Mouse (Mus musculus) stomach, embryonic 15.5 days (tissue): Measurements from ENCODE around the gene Snd1. TPM values are rescaled to one million over a fixed set of nuclear protein-coding genes. Genes with fewer than 3 reads are reported as not detected.

ENCODE experiments used
- ATAC-seq: fragments of 200-750 bp; cut with Nextera tagmentation; 2 replicates; pipeline ENCODE4 v1.8.0; 2017; ENCODE audit warnings: low read depth, moderate number of reproducible peaks, moderate TSS enrichment; ENCODE audit not compliant: insufficient read depth, low FRiP score
- H3K27ac ChIP-seq: fragments of 300-500 bp; sonication (generic); 2 replicates; pipeline ENCODE4 v1.5.1; 2015; ENCODE audit warnings: mild to moderate bottlenecking, inconsistent platforms
- H3K27me3 ChIP-seq: fragments of 300-500 bp; sonication (generic); replicated peaks from 2 replicates; pipeline ENCODE4 v1.6.1; 2015; ENCODE audit warnings: inconsistent platforms
- H3K36me3 ChIP-seq: fragments of 300-500 bp; sonication (generic); 2 replicates; pipeline ENCODE4 v1.6.1; 2015; ENCODE audit warnings: inconsistent platforms
- H3K4me1 ChIP-seq: fragments of 300-500 bp; sonication (generic); 2 replicates; pipeline ENCODE4 v1.6.1; 2015; ENCODE audit warnings: inconsistent platforms
- H3K4me2 ChIP-seq: fragments of 300-500 bp; sonication (generic); 2 replicates; pipeline ENCODE4 v1.6.1; 2015; ENCODE audit warnings: mild to moderate bottlenecking, inconsistent platforms
- H3K4me3 ChIP-seq: fragments of 300-500 bp; sonication (generic); replicated peaks from 2 replicates; pipeline ENCODE4 v1.5.1; 2015; ENCODE audit warnings: inconsistent platforms
- H3K9ac ChIP-seq: fragments of 300-500 bp; sonication (generic); 2 replicates; pipeline ENCODE4 v1.6.1; 2015; ENCODE audit warnings: inconsistent platforms
- H3K9me3 ChIP-seq: fragments of 300-500 bp; sonication (generic); 2 replicates; pipeline ENCODE4 v1.6.1; 2016; ENCODE audit warnings: inconsistent platforms
- WGBS: fragments of 180-500 bp; shearing (Covaris S2); methylation state at CpG from one replicate; pipeline ENCODE4 v1.1.7; 2015; 5-methylcytosine and 5-hydroxymethylcytosine counted together
- polyA plus RNA-seq: library from polyadenylated mRNA; unstranded; fragments of >200 nt; fragmentation: Nextera tagmentation; extraction: Ambion mirVana; gene quantifications from 2 replicates; pipeline ENCODE4 v1.2.1, GENCODE M21; 2015

Gene Snd1
- polyA plus RNA-seq, 1 experiment from 2014 or later = 128 TPM

DNA sequence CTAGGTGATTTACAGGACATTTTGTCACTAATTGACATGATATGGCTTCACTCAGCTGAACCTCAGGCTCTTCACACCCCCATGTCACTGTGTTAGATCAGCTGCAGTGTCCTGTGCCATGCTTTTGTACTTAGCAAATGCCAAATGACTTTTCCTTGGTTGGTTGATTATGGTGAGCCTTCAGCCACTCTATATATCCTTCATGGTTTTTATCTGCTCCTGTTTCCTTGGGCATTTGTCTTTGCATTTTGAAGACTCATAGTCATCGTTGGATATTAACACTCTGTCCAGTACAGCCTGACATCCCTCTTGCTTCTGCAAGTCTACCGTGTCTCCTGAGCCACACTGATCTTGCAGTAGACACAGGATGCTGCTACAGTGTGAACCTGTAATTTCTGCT lies 384.2 kb downstream of the Snd1 start:
- Histone ChIP-seq H3K4me1 (peaks cover 3% of the 10 kb centered on the region), H3K4me2 (no peak overlapping the region), H3K27me3 (no peaks in the 10 kb centered on the region), H3K9ac (no peak overlapping the region), H3K36me3 (no peaks in the 10 kb centered on the region), H3K4me3 (no peak overlapping the region), H3K9me3 (no peaks in the 10 kb centered on the region), H3K27ac (no peak overlapping the region)
- 91% methylated on average over 2 of the region's 2 CpGs for WGBS
- ATAC-seq = no peak

DNA sequence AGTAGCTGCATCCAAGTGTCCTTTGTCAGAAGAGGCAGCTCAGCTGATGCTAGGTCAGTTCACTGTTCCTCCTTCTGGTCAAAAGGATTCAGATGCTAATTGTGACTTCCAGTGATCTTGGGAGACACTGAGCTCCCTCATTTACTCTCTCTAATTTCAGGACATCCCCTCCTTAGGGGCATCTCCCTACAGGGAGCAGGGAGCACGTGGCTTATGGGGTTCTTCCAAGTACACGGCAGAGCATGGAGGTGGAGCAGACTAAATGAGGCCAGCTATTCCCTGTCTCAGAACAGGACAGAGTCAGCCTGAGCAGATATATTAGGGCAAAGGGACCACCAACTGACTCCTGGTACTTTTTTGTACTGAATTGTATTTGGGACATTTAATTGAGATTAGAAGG lies 385.5 kb downstream of the Snd1 start:
- Histone ChIP-seq H3K4me3 (no peak overlapping the region), H3K9me3 (no peaks in the 10 kb centered on the region), H3K4me2 (no peak overlapping the region), H3K27me3 (no peaks in the 10 kb centered on the region), H3K27ac (no peak overlapping the region), H3K9ac (no peak overlapping the region), H3K4me1 (peaks cover 10% of the 10 kb centered on the region), H3K36me3 (no peaks in the 10 kb centered on the region)
- WGBS = 84% methylated on average over 2 of the region's 2 CpGs
- no peak for ATAC-seq

DNA sequence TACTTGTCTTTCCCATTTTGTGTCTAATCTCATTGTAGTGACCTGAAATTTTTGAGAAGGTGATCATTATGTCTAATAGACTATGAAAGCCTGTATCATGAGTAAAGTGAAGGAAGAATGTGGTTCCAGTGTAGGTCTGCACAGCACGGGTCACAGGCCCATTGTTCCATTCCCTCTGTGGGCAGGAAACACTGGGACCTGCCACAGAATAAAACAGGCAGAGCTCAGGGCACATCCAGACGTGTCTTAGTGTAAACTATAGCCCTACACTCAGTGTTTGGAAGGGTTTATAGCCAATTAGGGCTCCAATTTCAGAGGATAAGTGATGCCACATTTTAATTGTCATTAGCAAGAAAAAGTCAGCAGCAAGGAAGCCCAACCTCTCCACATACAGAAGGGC lies 386.0 kb downstream of the Snd1 start:
- no peak overlapping the region for H3K4me2 ChIP-seq
- no peak overlapping the region for H3K4me3 ChIP-seq
- H3K27me3 ChIP-seq = no peaks in the 10 kb centered on the region
- H3K4me1 ChIP-seq = peaks cover 10% of the 10 kb centered on the region; the same call in 1 of the 2 replicates
- no peaks in the 10 kb centered on the region for H3K9me3 ChIP-seq
- no peak overlapping the region for H3K27ac ChIP-seq
- H3K36me3 ChIP-seq = no peaks in the 10 kb centered on the region
- 42% methylated on average over 2 of the region's 2 CpGs for WGBS
- no peak for ATAC-seq
- no peak overlapping the region for H3K9ac ChIP-seq

DNA sequence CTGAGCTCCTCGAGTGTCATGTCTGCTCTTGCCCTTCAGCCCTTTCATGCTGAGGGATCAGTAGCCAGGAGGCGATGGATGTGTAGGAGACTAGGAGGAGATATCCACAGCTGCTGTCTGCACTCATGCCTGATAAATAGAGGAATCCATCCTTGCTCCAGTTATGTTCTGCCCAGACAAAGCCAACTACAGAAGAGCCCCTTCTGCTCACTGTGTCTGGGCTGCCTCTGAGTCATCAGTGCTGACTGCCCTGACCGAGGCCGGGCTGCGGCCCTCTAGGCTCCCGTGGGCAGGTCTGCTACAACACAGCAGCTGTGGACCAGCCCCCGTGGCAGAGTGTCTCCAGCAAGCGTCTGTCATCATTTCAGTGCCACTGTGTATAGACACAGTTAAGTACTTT lies 387.4 kb downstream of the Snd1 start:
- ATAC-seq = no peak
- Histone ChIP-seq H3K9ac (no peak overlapping the region), H3K27me3 (no peaks in the 10 kb centered on the region), H3K4me2 (no peak overlapping the region), H3K27ac (no peak overlapping the region), H3K36me3 (no peaks in the 10 kb centered on the region), H3K4me1 (peaks cover 10% of the 10 kb centered on the region; the same call in 1 of the 2 replicates), H3K9me3 (no peaks in the 10 kb centered on the region), H3K4me3 (no peak overlapping the region)
- 59% methylated on average over 8 of the region's 8 CpGs for WGBS

DNA sequence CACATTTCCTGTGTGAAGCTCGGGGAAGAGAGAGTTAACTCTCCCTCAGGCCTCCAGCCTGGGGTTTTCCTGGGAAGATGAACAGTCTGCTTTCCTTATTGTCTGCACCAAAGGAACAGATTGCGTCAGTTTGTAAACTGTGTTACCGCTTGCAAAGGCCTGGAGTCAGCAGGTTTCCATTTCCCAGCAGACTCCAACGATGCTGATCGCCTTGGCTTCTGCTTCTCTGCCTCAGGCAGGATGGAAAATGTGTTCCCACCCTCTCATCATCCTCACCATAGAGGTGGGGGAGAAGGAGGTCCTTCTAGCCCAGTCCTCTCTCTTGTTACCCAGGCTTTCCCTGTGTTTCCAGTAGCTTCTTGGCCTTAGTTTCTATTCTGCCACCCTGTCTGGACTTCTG lies 389.7 kb downstream of the Snd1 start:
- no peak for ATAC-seq
- H3K9me3 ChIP-seq = no peaks in the 10 kb centered on the region
- 44% methylated on average over 5 of the region's 5 CpGs for WGBS

DNA sequence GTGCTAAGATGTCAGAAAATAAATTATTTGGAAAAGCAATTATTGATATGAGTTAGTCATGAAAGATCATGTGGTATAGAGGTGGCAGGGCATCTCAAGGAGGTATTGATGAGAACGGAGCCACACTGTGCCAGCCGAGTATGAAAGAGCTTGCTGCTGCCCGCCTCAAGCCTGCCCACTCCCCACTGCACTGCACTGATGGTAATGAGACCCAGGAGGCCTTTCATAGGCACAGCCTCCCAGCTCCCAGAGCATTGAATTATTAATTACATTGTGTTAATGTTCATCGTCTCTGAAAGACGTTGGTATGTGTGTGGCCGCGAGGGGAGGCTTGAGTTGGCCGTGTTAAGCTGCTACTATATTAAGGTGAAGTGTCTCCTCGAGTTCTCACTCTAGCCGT lies 390.2 kb downstream of the Snd1 start:
- Histone ChIP-seq H3K9me3 (no peaks in the 10 kb centered on the region), H3K4me1 (peaks cover 19% of the 10 kb centered on the region; the same call in 1 of the 2 replicates), H3K27ac (no peak overlapping the region), H3K27me3 (no peaks in the 10 kb centered on the region), H3K9ac (no peak overlapping the region), H3K4me2 (no peak overlapping the region), H3K36me3 (no peaks in the 10 kb centered on the region), H3K4me3 (no peak overlapping the region)
- no peak for ATAC-seq
- 77% methylated on average over 10 of the region's 10 CpGs for WGBS

More for the DNA sequence above, 389.7 kb downstream of the Snd1 start:
- Histone ChIP-seq H3K27ac (no peak overlapping the region), H3K4me1 (peaks cover 19% of the 10 kb centered on the region; the same call in 1 of the 2 replicates), H3K36me3 (no peaks in the 10 kb centered on the region), H3K4me3 (no peak overlapping the region), H3K4me2 (no peak overlapping the region), H3K27me3 (no peaks in the 10 kb centered on the region), H3K9ac (no peak overlapping the region)

DNA sequence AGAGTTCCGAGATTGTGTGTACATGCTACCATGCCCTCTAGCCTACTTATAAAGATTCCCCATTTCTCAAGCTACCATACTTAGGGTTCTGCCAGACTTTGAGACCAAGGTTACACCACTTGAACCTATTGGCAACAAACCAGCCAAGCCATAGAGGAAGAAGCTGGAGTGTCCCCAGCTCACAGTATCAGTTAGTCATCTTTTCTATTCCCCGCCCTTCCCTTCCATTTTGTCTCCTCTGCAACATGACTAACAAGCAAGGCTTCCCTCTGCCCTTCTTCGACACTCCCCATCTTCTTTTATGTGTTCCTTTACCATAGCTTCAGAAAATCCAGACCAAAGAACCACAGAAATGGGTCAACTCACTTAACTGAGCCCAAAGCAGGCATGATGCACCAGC lies 391.3 kb downstream of the Snd1 start:
- peaks cover 19% of the 10 kb centered on the region; the same call in 1 of the 2 replicates for H3K4me1 ChIP-seq
- 90% methylated on average over 3 of the region's 3 CpGs for WGBS
- ATAC-seq = no peak

DNA sequence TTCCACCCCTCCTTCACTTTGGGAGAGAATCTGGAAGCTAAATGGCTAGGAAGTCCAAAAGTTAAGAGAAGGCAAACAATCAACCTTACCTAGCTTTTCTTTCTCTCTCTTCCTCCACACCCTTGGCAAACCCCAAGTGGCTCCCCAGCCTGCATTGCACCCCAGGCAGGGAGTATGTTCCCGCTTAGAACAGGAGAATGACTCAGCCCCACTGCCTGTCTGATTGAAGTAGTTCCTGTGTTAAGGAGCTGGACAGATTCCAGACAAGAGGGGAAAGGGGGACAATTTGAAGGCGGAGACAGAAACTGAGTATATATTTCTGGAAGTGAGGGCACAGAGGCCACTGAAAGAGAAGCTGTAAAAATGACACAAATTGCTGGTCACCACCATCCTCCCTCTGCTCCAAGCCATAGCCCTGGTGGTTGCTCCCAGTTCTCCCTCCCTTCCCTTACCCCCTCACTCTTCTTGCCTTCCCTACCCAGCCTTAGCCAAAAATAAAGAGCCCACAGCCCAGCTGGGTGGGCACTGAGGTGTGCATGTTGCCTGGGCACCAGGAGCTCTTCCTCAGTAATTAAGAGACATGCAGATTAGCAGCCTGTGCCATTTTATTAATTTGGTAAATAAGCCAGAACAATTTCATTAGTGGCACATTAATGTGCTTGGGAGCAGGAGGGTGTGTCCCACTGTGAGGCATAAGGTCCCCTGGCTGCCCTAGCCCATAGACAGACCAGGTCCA lies 392.7 kb downstream of the Snd1 start:
- Histone ChIP-seq H3K4me2 (no peak overlapping the region), H3K27me3 (no peaks in the 10 kb centered on the region), H3K27ac (peak overlapping the region; percentile 80), H3K9me3 (no peaks in the 10 kb centered on the region), H3K9ac (no peak overlapping the region), H3K36me3 (no peaks in the 10 kb centered on the region), H3K4me1 (peaks cover 19% of the 10 kb centered on the region; the same call in 1 of the 2 replicates), H3K4me3 (no peak overlapping the region)
- WGBS = 51% methylated on average over 2 of the region's 2 CpGs
- peak; percentile 85 for ATAC-seq

More for the DNA sequence above, 391.3 kb downstream of the Snd1 start:
- Histone ChIP-seq H3K4me2 (no peak overlapping the region), H3K36me3 (no peaks in the 10 kb centered on the region), H3K27ac (peak overlapping the region; percentile 80), H3K9ac (no peak overlapping the region), H3K27me3 (no peaks in the 10 kb centered on the region), H3K9me3 (no peaks in the 10 kb centered on the region), H3K4me3 (no peak overlapping the region)

DNA sequence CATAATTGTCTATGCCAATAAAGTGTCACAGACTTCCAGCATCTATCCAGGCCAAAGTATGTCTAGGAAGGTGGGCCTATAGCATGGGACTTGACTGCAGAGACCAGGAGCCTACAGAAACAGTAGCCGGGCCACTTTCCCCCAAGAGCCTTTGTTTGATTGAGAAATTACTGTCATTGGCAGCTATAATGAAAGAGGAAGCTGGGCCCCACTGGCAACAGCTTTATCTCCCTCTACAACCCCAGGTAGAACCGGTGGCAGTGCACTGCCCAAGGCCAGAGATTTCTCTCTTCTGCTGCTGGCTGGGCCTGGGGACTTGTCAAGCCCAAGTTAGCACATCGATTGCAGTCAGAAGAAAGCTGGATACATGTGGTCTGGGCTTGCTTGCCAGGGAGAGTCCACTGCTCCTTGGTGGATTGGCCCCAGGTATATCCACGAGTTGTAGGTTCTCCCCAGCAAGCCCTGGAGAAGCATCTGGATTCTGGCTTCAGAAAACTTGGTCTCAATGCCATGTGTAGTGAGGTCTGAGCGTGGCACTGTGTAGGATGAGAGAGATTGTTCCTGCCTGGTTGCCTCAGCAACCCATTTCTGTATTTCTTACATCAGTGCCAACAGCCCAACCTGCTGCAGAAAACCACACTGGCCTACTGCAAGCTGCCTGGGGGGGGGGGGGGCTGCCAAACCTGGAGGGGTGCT lies 396.9 kb downstream of the Snd1 start:
- Histone ChIP-seq H3K27ac (no peak overlapping the region), H3K4me1 (peaks cover 16% of the 10 kb centered on the region; the same call in 1 of the 2 replicates), H3K36me3 (no peaks in the 10 kb centered on the region), H3K9me3 (no peaks in the 10 kb centered on the region), H3K9ac (no peak overlapping the region), H3K27me3 (no peaks in the 10 kb centered on the region), H3K4me2 (no peak overlapping the region), H3K4me3 (no peak overlapping the region)
- no peak for ATAC-seq
- WGBS = 75% methylated on average over 5 of the region's 5 CpGs

DNA sequence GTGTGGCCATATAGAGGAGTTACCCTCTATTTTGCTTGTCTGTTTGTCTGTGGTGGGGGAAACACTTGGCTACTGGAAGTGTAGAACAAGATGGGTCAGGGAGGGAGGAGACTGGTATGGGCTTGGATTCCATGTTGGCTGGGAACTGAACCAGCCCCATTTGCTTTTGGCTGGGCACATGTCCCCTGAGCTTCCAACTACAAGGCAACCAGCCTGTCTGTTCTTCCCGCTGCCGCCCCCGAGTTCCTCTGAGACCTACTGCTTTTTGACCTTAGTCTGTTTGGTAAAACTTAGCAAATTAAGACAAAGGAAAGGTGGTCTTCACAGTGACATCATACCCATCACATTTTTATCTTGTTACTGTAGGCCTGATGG lies 397.5 kb downstream of the Snd1 start:
- Histone ChIP-seq H3K9ac (no peak overlapping the region), H3K27ac (no peak overlapping the region), H3K4me2 (no peak overlapping the region), H3K4me1 (peaks cover 15% of the 10 kb centered on the region; the same call in 1 of the 2 replicates), H3K4me3 (no peak overlapping the region), H3K9me3 (no peaks in the 10 kb centered on the region), H3K27me3 (no peaks in the 10 kb centered on the region), H3K36me3 (no peaks in the 10 kb centered on the region)
- 98% methylated on average over 3 of the region's 3 CpGs for WGBS
- ATAC-seq = no peak

DNA sequence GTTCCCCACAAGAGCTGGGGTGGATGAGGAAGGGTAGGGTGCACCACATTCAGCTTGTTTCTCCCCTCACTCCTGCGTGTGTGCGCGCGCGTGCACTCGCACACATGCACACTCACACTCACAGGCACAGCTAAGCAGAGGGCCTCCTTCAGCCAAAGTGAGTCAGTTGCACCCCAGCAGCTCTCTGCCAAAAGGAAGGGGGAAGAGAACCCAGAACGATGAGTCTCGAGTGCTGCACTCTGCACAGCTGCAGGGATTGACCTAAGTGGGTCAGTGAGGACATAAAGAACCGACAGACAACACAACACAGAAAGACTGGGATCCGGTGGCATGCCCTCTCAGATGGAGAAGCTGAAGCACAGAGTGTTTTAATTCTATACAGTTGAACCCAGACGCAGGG lies 399.1 kb downstream of the Snd1 start:
- H3K27ac ChIP-seq = no peak overlapping the region
- ATAC-seq = no peak

DNA sequence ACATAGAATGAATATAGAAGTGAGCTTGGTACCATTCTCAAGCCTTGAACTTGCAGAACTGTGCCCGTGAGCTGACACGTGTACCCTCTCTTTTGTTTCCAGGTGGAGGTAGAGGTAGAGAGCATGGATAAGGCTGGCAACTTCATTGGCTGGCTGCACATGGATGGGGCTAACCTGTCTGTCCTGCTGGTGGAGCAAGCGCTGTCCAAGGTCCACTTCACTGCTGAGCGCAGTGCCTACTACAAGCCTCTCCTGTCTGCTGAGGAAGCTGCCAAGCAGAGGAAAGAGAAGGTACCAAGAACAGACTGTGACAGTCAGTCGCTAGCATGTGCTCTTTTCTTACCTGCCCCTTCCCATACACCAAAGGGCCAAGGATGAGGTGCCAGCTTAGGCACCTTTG lies 399.8 kb downstream of the Snd1 start:
- Histone ChIP-seq H3K27me3 (no peaks in the 10 kb centered on the region), H3K9ac (no peak overlapping the region)
- WGBS = 88% methylated on average over 5 of the region's 5 CpGs

More for the DNA sequence above, 399.1 kb downstream of the Snd1 start:
- Histone ChIP-seq H3K4me3 (no peak overlapping the region), H3K27me3 (no peaks in the 10 kb centered on the region), H3K4me2 (no peak overlapping the region), H3K9ac (no peak overlapping the region), H3K36me3 (no peaks in the 10 kb centered on the region), H3K9me3 (no peaks in the 10 kb centered on the region), H3K4me1 (peaks cover 16% of the 10 kb centered on the region; the same call in 1 of the 2 replicates)
- 66% methylated on average over 11 of the region's 11 CpGs for WGBS

More for the DNA sequence above, 399.8 kb downstream of the Snd1 start:
- H3K4me2 ChIP-seq = no peak overlapping the region
- no peaks in the 10 kb centered on the region for H3K9me3 ChIP-seq
- peaks cover 14% of the 10 kb centered on the region; the same call in 1 of the 2 replicates for H3K4me1 ChIP-seq
- no peak overlapping the region for H3K4me3 ChIP-seq
- ATAC-seq = no peak
- no peak overlapping the region for H3K27ac ChIP-seq
- no peaks in the 10 kb centered on the region for H3K36me3 ChIP-seq
